Mouse (Mus musculus) thymus, postnatal 25 days (tissue): Measurements from ENCODE around the gene Tenm1.

Experiments used
- DNase-seq: peaks from one replicate; pipeline ENCODE4 v3.0.0; 2022

Gene Tenm1

DNA sequence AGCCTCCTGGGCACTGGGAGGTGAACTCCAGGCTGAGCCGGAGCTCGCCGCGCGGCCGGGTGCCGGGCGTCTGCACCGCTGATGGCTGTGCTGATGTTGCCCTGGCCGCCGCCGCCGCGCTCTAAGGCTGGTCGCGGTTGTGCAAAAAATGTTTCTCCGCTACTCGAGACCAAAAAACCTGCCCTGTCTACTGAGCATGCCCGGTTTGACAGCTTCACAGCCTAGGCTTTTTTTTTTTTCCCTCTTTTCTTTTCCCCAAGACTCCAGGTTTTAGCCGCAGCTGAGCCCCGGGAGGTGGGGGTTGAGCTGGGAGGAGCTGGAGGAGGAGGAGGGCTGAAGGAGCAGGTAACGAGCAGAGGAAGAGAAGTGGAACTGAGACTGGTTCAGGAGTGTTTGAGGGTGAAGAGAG is at the start of gene Tenm1:
Gene Tenm1, minus strand, starts transcription at position 272 of the 409 bp plus-strand sequence.
- no peak for DNase-seq

DNA sequence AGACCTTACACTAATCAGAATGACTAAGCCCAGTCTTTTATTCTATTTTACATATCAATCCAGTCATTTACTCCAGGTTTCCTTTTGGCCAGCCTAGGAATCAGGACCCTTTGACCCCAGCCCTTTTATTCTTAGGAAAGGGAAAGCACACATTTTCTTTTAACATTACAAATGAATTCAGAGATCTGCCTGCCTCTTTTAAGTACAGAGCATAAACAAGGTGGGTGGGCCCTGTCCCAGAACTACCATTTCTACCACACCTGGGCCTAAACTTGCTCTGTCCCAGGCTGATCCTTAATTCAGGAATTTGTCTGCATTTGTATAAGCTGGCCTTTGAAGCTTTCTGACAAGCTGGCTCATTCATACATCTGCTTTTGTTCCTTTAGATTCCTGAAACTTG is 38.4 kb upstream of the Tenm1 start:
- DNase-seq = no peak

DNA sequence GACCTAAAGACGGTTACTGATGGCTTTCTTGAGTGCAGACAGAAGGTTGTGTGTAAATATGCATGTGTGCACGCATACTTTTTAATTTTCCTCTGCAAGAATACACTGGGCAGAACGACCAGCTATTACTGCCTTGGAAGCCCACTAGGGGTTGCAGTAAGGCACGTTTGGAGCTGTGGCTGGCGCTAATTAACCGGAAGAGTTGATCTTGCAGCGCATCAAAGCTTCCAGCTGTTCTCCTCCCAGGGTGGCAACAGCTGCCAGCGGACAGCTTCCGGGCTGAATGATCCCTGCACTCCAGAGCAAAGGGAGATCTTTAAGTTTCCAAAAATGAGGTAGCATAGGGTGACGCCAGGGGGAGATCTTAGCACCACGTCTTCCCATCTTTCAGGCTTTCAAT is 1.7 kb upstream of the Tenm1 start:
- no peak for DNase-seq

DNA sequence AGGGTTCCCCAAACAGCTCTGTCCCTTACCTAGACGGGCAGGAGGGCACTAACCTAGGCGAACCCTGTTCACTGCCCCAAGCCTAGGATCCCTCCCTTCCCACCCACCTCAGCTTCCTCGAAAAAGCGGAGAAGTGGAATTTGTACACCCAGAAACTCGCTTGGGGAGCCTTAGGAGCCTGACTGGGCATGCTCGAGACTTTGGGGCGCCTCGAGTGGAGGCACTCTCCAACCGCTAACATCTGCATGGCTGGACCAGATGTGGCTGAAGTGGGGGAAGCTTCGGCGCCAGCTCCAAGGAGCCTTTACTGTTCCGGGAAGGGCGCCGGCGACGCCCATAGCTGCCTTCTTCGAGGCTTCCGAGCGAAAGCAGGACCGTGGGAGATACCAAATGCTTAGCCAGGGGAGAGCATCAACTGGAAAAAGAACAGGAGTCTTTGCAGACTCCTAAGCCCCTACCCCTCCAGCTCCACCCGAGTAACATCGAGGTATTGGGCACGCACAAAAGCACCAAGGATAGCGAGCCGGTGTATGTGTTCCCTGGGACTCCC is 1.1 kb upstream of the Tenm1 start:
- DNase-seq = no peak

DNA sequence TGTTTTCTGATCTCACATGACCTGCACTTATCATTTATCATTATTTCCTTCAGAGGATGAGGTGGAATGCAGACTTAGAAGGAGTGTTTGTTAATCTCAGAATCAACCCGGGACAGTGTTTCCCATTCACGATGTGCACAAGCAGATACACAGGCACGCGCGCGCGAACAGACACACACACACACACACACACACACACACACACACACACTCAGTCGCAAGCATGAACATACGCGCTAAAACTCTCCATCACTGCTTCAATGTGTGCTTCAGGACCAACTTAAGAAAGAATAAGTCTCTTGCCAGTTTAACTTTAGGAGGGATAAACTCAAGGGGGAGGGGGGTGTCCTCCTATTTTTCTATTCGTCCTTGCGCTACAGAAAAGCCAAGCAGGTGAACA is 411 bp upstream of the Tenm1 start:
- DNase-seq = no peak

DNA sequence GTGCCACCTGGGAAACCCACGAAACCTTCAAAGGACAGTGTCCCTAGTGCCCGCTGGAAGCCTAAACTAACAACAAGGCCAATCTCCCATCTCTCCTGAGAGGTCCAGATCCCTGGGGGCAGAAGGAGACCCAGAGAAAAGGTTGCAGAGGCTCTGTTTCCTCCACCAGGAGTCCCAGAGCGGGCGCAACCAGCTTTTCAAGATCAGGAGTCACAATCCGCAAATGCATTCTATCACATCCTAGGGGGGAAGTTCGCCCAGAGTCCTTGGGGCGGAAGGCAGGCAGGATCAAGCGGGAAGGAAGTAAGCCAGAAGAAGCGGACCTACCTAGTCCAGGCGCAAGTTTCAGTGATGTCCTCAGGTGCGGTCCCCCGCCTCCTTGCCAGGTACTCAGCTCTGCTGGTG is 963 bp downstream of the Tenm1 start:
- no peak for DNase-seq

DNA sequence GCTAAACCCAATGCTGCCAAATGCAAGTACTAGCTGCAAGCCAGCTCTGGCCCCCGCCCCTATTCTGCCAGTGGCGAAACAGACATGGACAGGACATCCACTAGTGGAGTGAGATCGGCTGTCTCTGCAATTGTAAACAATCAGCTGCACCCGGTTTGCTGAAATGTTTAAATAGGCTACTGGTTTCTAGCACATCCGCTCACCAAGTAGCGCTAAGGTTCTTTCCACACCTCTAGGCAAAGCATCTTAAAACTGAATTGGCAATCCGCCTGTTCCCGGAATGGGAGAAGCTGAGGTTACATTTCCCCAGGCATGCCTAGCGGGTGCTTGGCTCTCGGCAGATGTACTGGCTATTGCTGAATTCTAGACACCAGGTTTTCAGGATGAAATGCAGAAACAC is 1.8 kb downstream of the Tenm1 start:
- DNase-seq = no peak

DNA sequence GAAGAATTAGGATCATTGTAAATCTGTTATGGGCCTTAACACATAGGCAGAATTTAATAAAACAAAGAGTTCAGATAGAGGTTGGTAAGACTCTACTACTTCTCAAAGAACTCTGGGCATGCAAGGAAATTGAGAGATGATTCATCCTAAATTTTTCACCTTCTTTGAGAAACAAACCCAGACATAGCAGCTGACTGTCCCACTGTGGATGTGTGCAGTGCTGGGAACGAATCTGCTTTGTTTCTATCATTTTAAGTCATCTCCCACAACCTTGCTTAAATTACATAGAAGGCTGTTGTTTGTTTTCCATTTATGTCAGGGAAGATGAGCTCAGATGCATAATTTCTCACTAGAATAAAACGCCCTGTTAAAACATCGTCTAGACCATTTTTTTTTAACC is 31.0 kb downstream of the Tenm1 start:
- DNase-seq = no peak

DNA sequence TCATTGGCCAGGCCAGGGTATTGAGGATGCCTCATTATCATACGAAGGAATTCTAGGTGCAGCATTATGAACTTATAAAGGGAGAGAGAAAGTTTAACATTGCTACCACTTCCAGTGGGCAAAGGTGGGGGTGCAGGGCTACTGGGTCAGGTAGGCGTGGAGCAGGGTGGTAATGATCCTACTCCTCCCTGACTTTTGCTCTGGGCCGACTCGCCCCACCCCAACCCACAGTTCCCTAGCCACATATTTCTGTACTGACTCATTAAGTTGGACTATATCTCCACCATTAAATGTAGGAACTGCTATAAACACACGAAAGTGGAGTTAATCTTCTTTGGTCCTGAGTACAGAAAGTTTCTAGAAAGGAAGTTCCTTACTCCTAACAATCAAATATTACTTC is 40.8 kb downstream of the Tenm1 start:
- DNase-seq = no peak

DNA sequence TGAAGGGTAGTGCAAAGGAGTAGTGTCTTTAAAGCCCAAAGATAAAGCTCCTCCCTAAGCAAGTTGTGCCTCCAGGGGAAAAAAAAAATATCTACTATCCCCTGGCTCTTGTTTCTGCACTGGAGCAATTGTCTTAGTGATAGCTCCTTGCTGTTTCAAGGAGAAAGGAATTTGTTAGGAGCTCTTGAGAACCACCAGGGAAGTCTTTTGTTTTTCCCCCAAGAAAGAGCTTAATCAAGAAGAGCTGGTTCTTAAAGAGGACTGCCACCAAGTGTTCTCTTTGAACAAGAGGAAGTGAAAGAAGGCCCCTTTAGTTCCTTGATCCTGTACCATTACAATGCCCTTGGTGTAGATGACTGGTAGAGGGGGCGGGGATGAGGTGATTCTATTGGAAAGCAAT is 56.4 kb downstream of the Tenm1 start:
- no peak for DNase-seq

DNA sequence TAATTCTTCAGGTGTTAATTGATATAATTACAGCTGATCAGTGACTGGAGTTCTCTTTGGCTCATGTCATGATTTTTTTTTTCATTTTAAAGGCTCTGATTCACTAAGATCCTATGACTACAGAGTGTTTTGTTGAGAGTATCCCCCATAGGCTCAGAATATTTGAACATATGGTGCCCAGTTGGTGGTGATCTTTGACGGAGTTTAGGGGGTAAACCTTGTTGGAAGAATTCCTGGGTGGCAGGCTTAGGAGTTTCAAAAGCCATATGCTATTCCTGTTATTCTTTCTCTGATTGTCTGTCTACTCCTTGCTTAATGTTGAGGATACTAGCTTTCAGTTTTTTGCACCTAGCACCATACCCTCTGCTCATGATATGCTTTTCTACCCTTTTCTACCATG is 109.6 kb downstream of the Tenm1 start:
- no peak for DNase-seq

DNA sequence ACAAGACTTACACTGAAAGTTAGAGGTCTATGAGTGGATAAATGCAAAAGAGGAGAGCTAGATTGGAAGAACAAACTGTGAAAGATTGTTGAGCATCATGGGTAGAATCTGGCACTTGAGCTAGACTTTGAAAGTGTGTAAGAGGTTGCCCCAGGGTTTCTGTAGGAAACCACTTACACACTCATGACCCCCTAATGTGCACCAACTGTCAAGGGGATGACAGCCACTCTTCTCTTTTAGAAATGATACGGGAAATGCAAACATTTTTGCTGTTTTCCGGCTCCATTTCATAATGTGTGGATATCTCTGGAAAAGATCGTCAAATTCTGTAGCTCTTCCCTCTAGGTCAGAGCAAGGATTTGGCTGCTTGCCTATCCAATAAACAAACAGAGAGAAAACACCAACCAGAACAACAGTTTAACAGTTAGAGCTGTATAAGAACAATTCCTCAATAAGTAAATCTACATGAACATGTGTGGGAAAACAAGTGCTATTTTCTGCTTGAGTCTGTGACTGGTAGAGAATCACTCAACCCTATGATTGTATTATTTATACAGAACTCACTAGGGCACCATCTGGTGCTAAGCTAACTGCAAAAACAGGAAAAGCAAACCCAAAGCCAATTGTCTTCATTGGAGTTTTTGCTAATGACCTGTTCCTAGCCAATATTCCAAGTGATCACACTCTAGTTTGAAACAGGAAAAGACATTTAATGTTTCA is 111.0 kb downstream of the Tenm1 start:
- no peak for DNase-seq

DNA sequence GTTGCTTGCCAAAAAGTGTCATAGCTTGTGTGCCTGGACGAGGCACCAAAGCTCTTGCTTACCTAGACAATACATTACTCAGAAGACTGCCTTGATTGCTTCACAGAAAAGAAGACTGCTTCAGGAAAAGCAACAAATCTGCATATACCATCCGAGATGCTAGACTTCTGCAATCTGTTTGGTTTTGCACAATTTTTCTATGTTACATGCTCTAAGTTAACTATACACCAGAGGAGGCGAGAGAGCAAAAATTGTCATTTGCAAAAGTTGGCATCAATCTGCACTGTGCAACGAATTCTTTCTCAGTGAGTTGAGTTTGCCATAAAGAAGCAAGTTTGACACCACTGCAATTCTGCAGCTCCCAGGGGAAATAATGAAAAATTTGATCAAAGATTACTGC is 193.1 kb downstream of the Tenm1 start:
- no peak for DNase-seq

DNA sequence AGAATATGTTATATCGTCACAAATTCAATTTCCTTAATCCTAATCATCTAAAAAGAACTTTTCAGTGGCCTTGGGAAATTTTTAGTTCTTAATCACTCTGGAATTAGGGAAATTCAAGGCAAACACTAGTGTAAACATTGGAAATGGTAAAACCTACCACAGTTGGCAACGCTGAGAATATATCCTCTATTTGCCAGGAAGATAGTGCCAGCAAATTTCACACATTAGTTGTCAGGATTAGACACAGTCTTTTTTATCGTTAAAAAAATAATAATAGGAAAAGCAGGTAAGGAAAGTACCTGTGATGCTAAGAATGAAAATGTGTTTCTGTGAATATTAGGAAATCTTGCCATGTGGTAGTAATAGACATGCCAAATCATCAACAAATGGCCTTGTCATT is 223.9 kb downstream of the Tenm1 start:
- DNase-seq = no peak

DNA sequence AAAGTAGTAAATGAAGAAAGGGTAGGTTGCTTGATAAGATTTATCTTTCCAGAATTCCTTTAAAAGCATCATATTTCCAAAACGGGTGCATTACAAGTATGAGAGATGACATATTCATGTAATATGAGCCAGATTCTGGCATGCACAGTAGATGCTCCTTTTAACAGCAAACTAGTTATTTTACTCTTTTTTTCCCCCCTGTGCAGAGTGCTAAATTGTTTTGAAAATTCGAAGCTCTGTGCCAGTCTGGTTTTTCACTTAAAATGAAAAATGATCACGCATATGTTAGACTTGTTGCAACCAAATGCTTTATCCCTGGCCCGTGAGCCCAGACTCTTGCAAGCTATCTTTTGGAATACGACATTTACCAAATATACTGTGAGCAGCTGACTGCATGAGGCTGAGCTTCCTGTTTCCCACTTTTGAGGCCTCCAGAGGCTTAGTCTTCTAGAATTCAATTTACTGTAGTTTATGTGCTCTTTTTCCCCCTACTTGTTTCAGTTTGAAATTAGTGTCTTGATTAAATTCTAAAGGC is 226.6 kb downstream of the Tenm1 start:
- no peak for DNase-seq

DNA sequence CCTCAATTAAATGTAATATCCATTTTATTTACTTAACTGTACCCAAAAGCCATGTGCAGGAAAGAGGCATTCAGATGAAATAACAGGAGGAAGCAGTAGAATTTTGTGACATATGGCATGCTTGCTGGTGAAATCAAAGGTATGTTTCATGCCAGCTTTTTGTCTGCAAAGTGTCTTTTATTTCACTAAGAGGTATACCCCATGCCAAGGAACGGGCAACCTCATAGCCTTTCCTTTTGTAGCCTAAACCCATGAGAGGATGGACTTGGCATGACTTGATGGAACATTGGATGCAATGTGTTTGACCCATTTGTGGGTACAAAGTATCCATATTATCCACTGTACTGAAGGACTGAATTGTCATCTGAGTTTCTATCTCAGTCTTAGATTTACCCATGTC is 246.0 kb downstream of the Tenm1 start:
- no peak for DNase-seq

DNA sequence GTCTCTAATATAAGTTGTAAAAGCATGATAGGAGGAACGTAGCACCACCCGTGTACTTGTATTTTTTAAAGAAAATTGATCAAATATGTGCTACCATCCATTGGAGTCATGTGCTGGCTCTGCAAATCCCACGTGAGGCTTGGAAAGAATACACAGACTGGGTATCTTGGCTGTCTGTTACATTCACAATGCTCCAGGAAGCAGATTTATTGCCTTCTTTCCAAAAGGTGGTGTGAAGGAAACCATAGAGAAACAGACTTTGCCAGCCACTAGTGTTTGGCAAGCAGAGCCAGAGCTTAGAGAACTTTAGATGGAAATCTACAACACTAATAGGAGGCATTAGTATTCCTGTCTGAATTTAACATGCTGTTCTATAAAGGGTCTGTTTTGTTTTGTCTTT is 277.4 kb downstream of the Tenm1 start:
- no peak for DNase-seq

DNA sequence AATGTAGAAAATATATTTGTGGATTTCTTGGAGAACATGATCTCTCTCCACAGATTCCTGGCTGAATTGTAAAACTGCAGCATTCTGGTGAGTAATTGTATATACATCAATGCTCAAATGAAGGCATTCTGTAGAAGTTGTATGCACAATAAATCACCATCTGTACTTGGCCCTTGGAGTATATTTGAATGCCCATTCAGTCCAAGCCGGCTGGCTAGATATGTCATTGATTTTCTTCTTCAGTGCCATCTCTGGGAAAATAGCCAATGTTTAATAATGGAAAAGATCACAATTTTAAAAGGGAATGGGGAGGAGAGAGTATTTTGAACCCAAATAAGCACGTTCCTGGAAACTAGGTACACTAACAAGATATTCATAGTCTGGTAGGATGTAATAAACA is 299.2 kb downstream of the Tenm1 start:
- DNase-seq = no peak

DNA sequence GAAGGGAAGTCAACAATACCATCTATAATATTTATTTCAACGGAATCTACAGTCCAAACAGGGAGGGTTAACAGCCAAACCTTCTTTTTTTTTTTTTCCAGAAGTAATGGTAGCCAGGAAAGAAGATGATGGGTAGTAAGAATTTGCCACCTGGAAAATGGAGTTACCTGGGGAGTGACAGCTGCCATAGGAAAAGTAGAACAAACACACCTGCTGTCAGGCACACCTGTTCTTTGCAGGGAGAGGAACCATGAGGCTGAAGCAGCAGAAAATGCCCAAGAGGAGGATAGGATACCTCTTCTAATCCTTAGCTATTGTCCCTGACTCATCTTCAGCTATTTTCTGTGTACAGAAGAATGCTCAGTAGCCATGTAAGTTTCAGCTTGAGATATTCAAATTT is 306.4 kb downstream of the Tenm1 start:
- DNase-seq = no peak

DNA sequence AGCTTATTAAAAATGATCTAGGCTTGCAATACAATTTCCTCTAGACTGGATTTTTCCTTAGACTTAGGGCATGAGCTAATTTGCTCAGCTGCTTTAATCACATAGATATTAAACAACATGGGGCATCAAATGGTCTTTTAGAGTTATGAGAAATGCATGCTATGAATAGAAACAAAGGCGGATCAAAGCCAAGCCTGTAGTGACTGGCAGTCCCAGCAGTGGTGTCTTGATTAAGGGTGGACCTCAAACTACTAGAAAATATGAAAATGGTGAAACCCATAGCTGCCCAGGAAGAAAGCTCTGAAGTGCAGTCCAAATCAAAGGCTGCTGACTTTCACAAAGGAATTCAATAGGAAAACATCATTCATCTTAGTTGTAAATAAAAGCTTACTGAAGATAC is 306.9 kb downstream of the Tenm1 start:
- DNase-seq = no peak

DNA sequence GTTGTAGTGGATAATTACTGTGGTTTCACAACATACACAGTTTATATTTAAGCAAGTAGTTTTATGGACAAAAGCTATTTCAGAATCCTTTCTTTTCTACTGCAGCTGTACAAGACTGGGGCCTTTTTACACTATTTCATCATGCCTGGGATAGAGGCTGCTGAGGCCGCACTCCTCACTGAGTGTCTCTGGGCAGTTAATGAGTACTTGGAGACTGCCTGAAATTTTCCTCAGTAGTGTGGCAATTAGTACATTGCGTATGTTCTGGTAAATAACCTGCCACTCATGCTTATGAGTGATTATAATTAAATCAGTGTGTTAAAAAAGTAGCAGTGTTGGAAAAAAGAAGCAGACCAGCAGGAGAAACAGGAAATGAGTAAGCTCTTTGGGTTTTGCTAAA is 442.8 kb downstream of the Tenm1 start:
- no peak for DNase-seq

DNA sequence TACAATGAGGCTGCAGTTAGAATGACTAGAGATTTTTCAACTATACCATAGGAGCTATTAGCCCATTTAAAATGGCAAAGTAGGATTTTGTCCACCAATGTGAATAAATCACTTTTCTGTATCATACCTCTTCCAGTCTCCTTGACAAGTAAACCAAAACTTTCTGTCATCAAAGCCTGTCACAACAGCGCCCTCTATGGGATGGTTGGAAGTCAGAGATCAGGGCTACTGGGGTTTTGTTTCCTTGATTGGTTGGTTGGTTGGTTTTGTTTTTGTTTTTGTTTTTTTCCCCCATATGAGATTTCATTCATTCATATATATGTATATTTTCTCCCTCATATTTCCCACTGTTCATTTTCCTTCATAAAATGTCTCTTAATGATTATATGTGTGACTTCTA is 455.4 kb downstream of the Tenm1 start:
- DNase-seq = peak; percentile 13

DNA sequence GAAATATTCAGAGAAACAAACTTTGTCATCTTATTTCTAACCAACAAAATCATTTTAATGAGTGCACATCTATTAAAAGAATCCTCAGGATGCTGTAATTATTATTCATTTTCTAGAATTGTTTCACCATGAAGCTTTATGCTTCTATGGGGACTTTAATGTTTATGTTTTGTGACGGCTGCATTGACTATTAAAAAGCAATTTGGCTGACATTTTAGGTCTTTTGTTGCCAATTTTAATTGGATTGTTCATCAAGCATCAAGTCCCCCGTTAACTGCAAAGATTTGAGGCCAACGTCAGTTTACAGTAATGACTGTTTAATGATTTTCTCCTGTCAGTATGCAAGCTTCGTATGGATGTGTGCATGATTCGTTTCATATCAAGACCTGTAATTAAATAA is 461.3 kb downstream of the Tenm1 start:
- DNase-seq = no peak

DNA sequence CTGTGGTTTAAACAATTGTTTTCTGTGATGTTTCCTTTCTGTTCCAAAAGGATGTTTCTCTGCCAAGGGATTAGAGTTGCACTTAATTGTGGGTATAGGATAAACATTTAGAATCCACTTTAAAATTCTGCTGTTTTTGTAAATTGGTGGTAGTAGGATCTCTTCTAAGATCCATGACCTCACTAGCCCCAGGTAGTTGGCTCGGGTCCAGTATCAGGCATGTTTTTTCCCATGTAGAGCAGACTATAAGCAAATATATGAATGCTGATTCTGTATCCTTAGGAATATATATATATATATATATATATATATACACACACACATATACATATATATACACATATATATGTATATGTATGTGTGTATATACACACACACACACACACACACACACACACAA is 567.2 kb downstream of the Tenm1 start:
- DNase-seq = no peak

DNA sequence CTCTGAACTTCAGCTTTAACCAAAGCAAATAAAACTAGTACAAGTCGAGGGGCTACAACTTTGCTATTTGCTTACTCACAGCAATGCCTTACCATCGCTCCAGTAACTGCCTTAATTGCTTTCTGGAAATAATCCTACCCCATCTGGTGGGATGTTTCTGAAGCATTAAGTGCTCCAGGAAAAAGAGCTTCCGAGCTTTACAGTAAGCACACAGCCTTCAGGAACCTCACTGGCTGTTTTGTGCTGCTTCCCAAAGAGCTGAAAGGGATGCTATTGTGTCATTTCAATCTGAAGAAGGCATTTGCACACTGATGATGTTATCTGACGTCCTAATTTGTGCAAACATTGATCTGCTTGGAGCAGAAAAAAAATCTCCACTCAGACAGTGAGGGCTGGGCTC is 647.4 kb downstream of the Tenm1 start:
- DNase-seq = no peak
